Mouse (Mus musculus) lung, postnatal 0 days (tissue): ENCODE measurements around the gene Hspa4.

Experiments used
- CTCF ChIP-seq: IDR thresholded peaks from 2 replicates; pipeline ENCODE4 v1.5.1; 2016; ENCODE audit warnings: antibody characterized with exemption, mild to moderate bottlenecking
- EP300 ChIP-seq: IDR thresholded peaks from 2 replicates; pipeline ENCODE4 v1.6.1; 2016; ENCODE audit warnings: antibody characterized with exemption, mild to moderate bottlenecking, control low read depth

DNA sequence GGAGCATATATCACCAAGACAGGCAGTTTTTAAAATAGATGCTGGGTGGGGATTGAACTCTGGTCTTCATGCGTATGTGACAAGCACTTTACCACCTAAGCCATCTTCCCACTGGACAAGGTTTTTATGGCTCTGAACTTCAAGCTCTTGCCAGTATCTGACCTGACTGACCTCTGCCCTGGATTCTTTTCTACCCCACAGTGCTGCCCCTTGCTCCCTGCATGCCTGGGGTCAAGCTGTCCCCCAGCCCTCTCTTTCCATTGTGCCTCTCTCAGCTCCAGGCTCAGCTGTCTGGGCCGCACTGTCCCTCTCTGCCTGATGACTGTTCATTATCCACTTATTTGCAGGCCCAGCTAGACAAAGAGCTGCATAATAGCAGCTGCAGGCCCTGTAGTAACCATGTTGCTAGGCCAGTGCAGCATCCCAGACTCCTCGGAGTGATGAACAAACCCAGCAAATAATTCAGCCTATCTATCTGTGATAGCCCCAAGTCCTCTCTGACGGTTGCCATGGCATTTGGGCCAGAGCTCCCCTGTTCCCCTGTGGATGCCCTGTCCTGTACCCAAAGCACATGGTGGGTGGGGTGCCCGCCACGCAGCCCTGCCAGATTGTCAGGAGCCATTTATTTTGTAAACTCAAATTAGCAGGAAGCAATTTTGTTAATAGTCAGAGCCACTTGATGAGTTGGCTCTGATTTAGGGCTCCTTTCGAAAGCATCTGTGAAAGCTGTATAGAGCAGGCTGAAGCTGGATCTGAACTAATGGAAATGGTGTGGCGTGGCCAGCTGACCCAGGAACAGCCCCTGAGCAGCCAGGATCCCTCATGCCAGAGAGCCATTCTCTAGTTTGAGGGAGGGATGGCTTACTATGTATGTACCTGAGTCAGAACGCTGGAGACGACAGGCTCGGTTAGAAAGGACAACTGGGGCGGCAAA is 47.8 kb downstream of the Hspa4 start:
- no peak for TF ChIP-seq CTCF
- TF ChIP-seq EP300 = no peak
